Mouse (Mus musculus): Measurements from ENCODE around the gene Eef1e1. TPM values are rescaled to one million over a fixed set of nuclear protein-coding genes. Genes with fewer than 3 reads are reported as not detected.

Eef1e1 gene
- total and polyA plus RNA-seq, 3 experiments, result 194 to 218 TPM; not detected in 1

- Histone ChIP-seq H3K9ac (ENCODE audit: control insufficient read depth, low read depth, low read length, poor library complexity, severe bottlenecking) (no peak overlapping the region), H3K79me2 (ENCODE audit: control insufficient read depth, insufficient read depth, low read length, poor library complexity) (no peaks in the 10 kb centered on the region), H3K36me3 (ENCODE audit: control insufficient read depth in 1 of 2, insufficient read depth in 2 of 2, low read length in 2 of 2) (peaks cover 0 to 8% of the 10 kb centered on the region in 2 experiments; a peak in 2 of 4 replicates), H3K4me1 (ENCODE audit: control insufficient read depth in 1 of 2, insufficient read depth in 2 of 2, low read length in 2 of 2) (peaks cover 8 to 13% of the 10 kb centered on the region in 2 experiments), H3K27ac (ENCODE audit: control insufficient read depth, low read depth, low read length) (no peak overlapping the region), H3K27me3 (ENCODE audit: control insufficient read depth in 1 of 2, insufficient read depth in 2 of 2, low read length in 2 of 2) (no peaks in the 10 kb centered on the region), H3K4me3 (ENCODE audit: control insufficient read depth in 1 of 2, insufficient read depth in 1 of 2, low read depth in 2 of 2, low read length in 2 of 2) (no peak overlapping the region), H3K9me3 (replicated peaks; ENCODE audit: insufficient read depth, low read length) (no peaks in the 10 kb centered on the region)
- TF ChIP-seq E2F4 (IDR thresholded peaks at IDR 0.05; ENCODE audit: borderline replicate concordance, low read depth, low read length) (no peak), ETS1 (IDR thresholded peaks at IDR 0.05; ENCODE audit: low read depth, low read length) (peak; percentile 49; the same call in 1 of the 2 replicates), TCF12 (IDR thresholded peaks at IDR 0.05; ENCODE audit: low read depth, low read length) (peak; percentile 81), MAX (IDR thresholded peaks at IDR 0.05; ENCODE audit: low read length) (no peak), MYB (IDR thresholded peaks at IDR 0.05; ENCODE audit: low read depth, low read length) (no peak), JUND (IDR thresholded peaks at IDR 0.05; ENCODE audit: low read depth, low read length) (no peak), CHD1 (IDR thresholded peaks at IDR 0.05; ENCODE audit: low read depth, low read length) (no peak), TAL1 (IDR thresholded peaks at IDR 0.05; ENCODE audit: low read length) (peak; percentile 42), NRF1 (IDR thresholded peaks at IDR 0.05; ENCODE audit: insufficient read depth, low read depth, low read length, poor library complexity, severe bottlenecking) (no peak), MEF2A (IDR thresholded peaks at IDR 0.05; ENCODE audit: extremely low read depth, insufficient replicate concordance, low read depth, low read length, poor library complexity, severe bottlenecking) (no peak), MAZ (IDR thresholded peaks at IDR 0.05; ENCODE audit: low read depth, low read length) (no peak), RCOR1 (IDR thresholded peaks at IDR 0.05; ENCODE audit: low read depth, low read length) (no peak), TBP (IDR thresholded peaks at IDR 0.05; ENCODE audit: low read depth, low read length) (no peak), POLR2A (IDR thresholded peaks at IDR 0.05; ENCODE audit: control insufficient read depth in 1 of 2, insufficient read depth in 1 of 2, low read depth in 1 of 2, low read length in 2 of 2, poor library complexity in 1 of 2) (no peak), ZC3H11A (IDR thresholded peaks at IDR 0.05; ENCODE audit: low read depth, low read length) (no peak), ZKSCAN1 (IDR thresholded peaks at IDR 0.05; ENCODE audit: low read depth, low read length) (no peak), CTCF (IDR thresholded peaks at IDR 0.05 in 2 of 3, conservative IDR thresholded peaks at IDR 0.05 in 1 of 3; ENCODE audit: control insufficient read depth in 1 of 3, insufficient read depth in 1 of 3, low read depth in 2 of 3, low read length in 3 of 3, poor library complexity in 1 of 3, severe bottlenecking in 1 of 3) (no peak), MXI1 (IDR thresholded peaks at IDR 0.05; ENCODE audit: low read depth, low read length) (no peak), GATA1 (IDR thresholded peaks at IDR 0.05; ENCODE audit: low read depth, low read length) (peak; percentile 68), SIN3A (IDR thresholded peaks at IDR 0.05; ENCODE audit: low read length) (no peak), RAD21 (IDR thresholded peaks at IDR 0.05; ENCODE audit: low read depth, low read length) (no peak), ELF1 (IDR thresholded peaks at IDR 0.05; ENCODE audit: low read depth, low read length) (no peak), GABPA (IDR thresholded peaks at IDR 0.05; ENCODE audit: low read depth, low read length) (no peak), KAT2A (conservative IDR thresholded peaks at IDR 0.05; ENCODE audit: low read depth, low read length) (no peak), HCFC1 (IDR thresholded peaks at IDR 0.05; ENCODE audit: low read depth, low read length) (no peak), ZNF384 (IDR thresholded peaks at IDR 0.05; ENCODE audit: low read depth, low read length) (no peak), USF2 (IDR thresholded peaks at IDR 0.05; ENCODE audit: borderline replicate concordance in 1 of 2, insufficient read depth in 1 of 2, low read depth in 1 of 2, low read length in 2 of 2) (no peak), EP300 (IDR thresholded peaks at IDR 0.05; ENCODE audit: low read depth in 1 of 2, low read length in 2 of 2) (peak; percentile 69 to 73; a peak in 3 of 4 replicates)
- DNase-seq (ENCODE audit: low read depth, low spot score), result peak; percentile 38
These were observed 5.9 kb upstream of the Eef1e1 start for GRCm38 (mm10) chr13:38664753-38665152.
